In the genomic region with DNA sequence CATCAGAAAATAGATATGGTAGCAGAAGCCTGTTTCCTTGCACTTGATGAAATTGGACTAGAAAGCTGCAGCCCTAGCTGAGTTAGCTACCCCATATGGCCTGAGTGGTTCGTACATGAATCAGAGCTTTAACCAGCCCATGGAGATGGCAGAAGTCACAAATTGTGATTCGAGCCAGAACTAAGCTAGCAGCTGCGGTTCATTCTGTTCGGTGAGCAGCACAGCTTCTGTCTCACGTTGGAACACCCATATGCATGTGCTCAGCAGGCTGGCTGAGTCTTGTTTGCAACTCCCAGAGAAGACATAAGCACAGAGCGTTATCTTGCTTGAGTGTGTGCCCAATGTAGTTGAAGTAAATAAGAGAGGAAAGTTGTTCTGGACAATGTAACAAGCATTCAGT, we compare ENCODE assay signal across 19 mouse cellular contexts. TPM values are rescaled to one million over a fixed set of nuclear protein-coding genes. Genes with fewer than 3 reads are reported as not detected.
DNase-seq lines count a peak whose midpoint lies in the region; ATAC-seq and TF ChIP-seq lines count a peak whose summit lies in the region.
"Had no signal": no experiment of that assay in that cellular context is flagged by ENCODE, and none has a peak within 500 bp of the region (broad histone marks: within the 10 kb centered on the region; RNA-seq: fewer than 3 reads in every experiment).

No protein-coding gene starts in this region.

- ATAC-seq in hindbrain, postnatal 0 days, result peak; percentile 64; the same call in 1 of the 2 replicates
- ATAC-seq in hindbrain, embryonic 14.5 days (ENCODE audit: low FRiP score), result no peak
- ATAC-seq in kidney, embryonic 15.5 days (replicated peaks; ENCODE audit: low FRiP score), result no peak
- ATAC-seq: CD4-positive, CD25-positive, alpha-beta regulatory T cell, adult 4 months; Patski had no signal

- intact Hi-C loops in left cerebral cortex, postnatal 14 days (cut with DNase I), result no loop called here

- H3K36me3 ChIP-seq in hindbrain, postnatal 0 days (ENCODE audit: insufficient read depth, low read length), result no peaks in the 10 kb centered on the region
- H3K36me3 ChIP-seq in hindbrain, embryonic 14.5 days (replicated peaks; ENCODE audit: control insufficient read depth, insufficient read depth), result no peaks in the 10 kb centered on the region
- no peaks in the 10 kb centered on the region for H3K36me3 ChIP-seq in kidney, embryonic 15.5 days
- H3K36me3 ChIP-seq: embryonic facial prominence, embryonic 13.5 days; heart, embryonic 10.5 days; limb, embryonic 12.5 days; lung, embryonic 15.5 days had no signal

- no peak overlapping the region for H3K4me3 ChIP-seq in hindbrain, postnatal 0 days (ENCODE audit: low read length)
- no peak overlapping the region for H3K4me3 ChIP-seq in hindbrain, embryonic 14.5 days (replicated peaks; ENCODE audit: low read length)
- no peak overlapping the region for H3K4me3 ChIP-seq in layer of hippocampus, adult 2 months
- no peak overlapping the region for H3K4me3 ChIP-seq in kidney, embryonic 15.5 days (replicated peaks)
- H3K4me3 ChIP-seq: embryonic facial prominence, embryonic 13.5 days; heart, embryonic 10.5 days; limb, embryonic 12.5 days; lung, embryonic 15.5 days; myocyte had no signal

- H3K4me2 ChIP-seq in hindbrain, postnatal 0 days (ENCODE audit: low read depth, low read length), result no peak overlapping the region
- no peak overlapping the region for H3K4me2 ChIP-seq in hindbrain, embryonic 14.5 days (replicated peaks)
- H3K4me2 ChIP-seq in kidney, embryonic 15.5 days, result no peak overlapping the region
- H3K4me2 ChIP-seq: embryonic facial prominence, embryonic 13.5 days; limb, embryonic 12.5 days; lung, embryonic 15.5 days had no signal

- TF ChIP-seq CTCF in hindbrain, postnatal 0 days (IDR thresholded peaks at IDR 0.05; ENCODE audit: low read depth), result no peak
- TF ChIP-seq CTCF in layer of hippocampus, adult 2 months (conservative IDR thresholded peaks at IDR 0.05), result no peak

- no peaks in the 10 kb centered on the region for H3K27me3 ChIP-seq in hindbrain, postnatal 0 days (ENCODE audit: insufficient read depth, low read length)
- no peaks in the 10 kb centered on the region for H3K27me3 ChIP-seq in hindbrain, embryonic 14.5 days (ENCODE audit: control insufficient read depth, insufficient read depth, low read length)
- no peaks in the 10 kb centered on the region for H3K27me3 ChIP-seq in kidney, embryonic 15.5 days
- H3K27me3 ChIP-seq: embryonic facial prominence, embryonic 13.5 days; limb, embryonic 12.5 days; lung, embryonic 15.5 days; Patski had no signal

- H3K9me3 ChIP-seq in hindbrain, postnatal 0 days (ENCODE audit: low read length), result no peaks in the 10 kb centered on the region
- H3K9me3 ChIP-seq in hindbrain, embryonic 14.5 days (ENCODE audit: control insufficient read depth, low read length), result peaks cover 5% of the 10 kb centered on the region; the same call in 1 of the 2 replicates
- H3K9me3 ChIP-seq in kidney, embryonic 15.5 days (replicated peaks), result 0 out of 2 replicates have a peak, but pooled peaks cover 3% of the 10 kb centered on the region
- H3K9me3 ChIP-seq: embryonic facial prominence, embryonic 13.5 days; heart, embryonic 10.5 days; lung, embryonic 15.5 days had no signal

- 61% methylated on average over 6 of the region's 6 CpGs for WGBS in hindbrain, postnatal 0 days
- WGBS in hindbrain, embryonic 14.5 days, result 91% methylated on average over 6 of the region's 6 CpGs
- 92% methylated on average over 6 of the region's 6 CpGs for WGBS in kidney, embryonic 15.5 days

- no peak overlapping the region for H3K27ac ChIP-seq in hindbrain, postnatal 0 days
- no peak overlapping the region for H3K27ac ChIP-seq in hindbrain, embryonic 14.5 days
- peak overlapping the region; percentile 76 for H3K27ac ChIP-seq in layer of hippocampus, adult 2 months
- H3K27ac ChIP-seq in kidney, embryonic 15.5 days, result no peak overlapping the region
- H3K27ac ChIP-seq: embryonic facial prominence, embryonic 13.5 days; heart, embryonic 10.5 days; limb, embryonic 12.5 days; lung, embryonic 15.5 days had no signal

- H3K9ac ChIP-seq in hindbrain, postnatal 0 days (replicated peaks; ENCODE audit: low read length), result no peak overlapping the region
- H3K9ac ChIP-seq in hindbrain, embryonic 14.5 days, result no peak overlapping the region
- H3K9ac ChIP-seq in kidney, embryonic 15.5 days, result no peak overlapping the region
- H3K9ac ChIP-seq: embryonic facial prominence, embryonic 13.5 days; limb, embryonic 12.5 days; lung, embryonic 15.5 days had no signal

- H3K4me1 ChIP-seq in hindbrain, postnatal 0 days (ENCODE audit: insufficient read depth, low read length), result no peaks in the 10 kb centered on the region
- 0 out of 2 replicates have a peak, but pooled peaks cover 3% of the 10 kb centered on the region for H3K4me1 ChIP-seq in hindbrain, embryonic 14.5 days (replicated peaks; ENCODE audit: control insufficient read depth, insufficient read depth, low read length)
- H3K4me1 ChIP-seq in kidney, embryonic 15.5 days, result peaks cover 15% of the 10 kb centered on the region
- H3K4me1 ChIP-seq: heart, embryonic 10.5 days; limb, embryonic 12.5 days; lung, embryonic 15.5 days had no signal

- DNase-seq in hindbrain, postnatal 0 days (ENCODE audit: low spot score), result peak; percentile 74
- DNase-seq in hindbrain, embryonic 14.5 days (ENCODE audit: low spot score), result no peak
- peak; percentile 85 to 88 for DNase-seq in layer of hippocampus, adult 2 months (ENCODE audit: low spot score in 2 of 2)
- peak; percentile 38 to 82 for DNase-seq in left cerebral cortex, postnatal 14 days (ENCODE audit: low spot score in 2 of 2)
- no peak for DNase-seq in spleen, postnatal 4 days (ENCODE audit: low spot score in 2 of 2)
- DNase-seq in urinary bladder, postnatal 25 days (ENCODE audit: low spot score), result no peak
- no peak for DNase-seq in cerebellum, adult 8-10 months
- DNase-seq: adrenal gland, adult 8-10 months; cerebellum, adult 18-20 months; kidney, adult 8-10 months; thymus, postnatal 4 days had no signal

RNA-seq across cellular contexts. Expression of a gene that starts 32.9 kb away (rescaled TPM):
- 7.4 and 12.5 TPM in 2 replicates for total RNA-seq in hindbrain, postnatal 0 days (2014; rRNA removed)
- 8.2 and 8.9 TPM in 2 replicates for polyA plus RNA-seq in hindbrain, postnatal 0 days (2015; fragmentation: Nextera tagmentation; extraction: Ambion mirVana)
- polyA plus RNA-seq in hindbrain, embryonic 14.5 days (2014; fragmentation: Nextera tagmentation; extraction: Ambion mirVana), result 10.5 and 12.1 TPM in 2 replicates
- total RNA-seq in layer of hippocampus, adult 2 months (2021), result 10 to 100 TPM; 11.2 to 11.3 TPM
- total RNA-seq in left cerebral cortex, postnatal 14 days (2021), result 10 to 100 TPM; 10.1 to 11.6 TPM
- 13.4 and 13.9 TPM in 2 replicates for polyA plus RNA-seq in kidney, embryonic 15.5 days (2015; fragmentation: Nextera tagmentation; extraction: Ambion mirVana)

RNA-seq across cellular contexts. Expression of a gene that starts 33.0 kb away (rescaled TPM):
- total RNA-seq in hindbrain, postnatal 0 days (2014; rRNA removed), result 251 and 279 TPM in 2 replicates
- polyA plus RNA-seq in hindbrain, postnatal 0 days (2015; fragmentation: Nextera tagmentation; extraction: Ambion mirVana), result 416 and 423 TPM in 2 replicates
- 521 and 542 TPM in 2 replicates for polyA plus RNA-seq in hindbrain, embryonic 14.5 days (2014; fragmentation: Nextera tagmentation; extraction: Ambion mirVana)
- 100 to 1,000 TPM; 236 to 247 TPM for total RNA-seq in layer of hippocampus, adult 2 months (2021)
- total RNA-seq in left cerebral cortex, postnatal 14 days (2021), result 100 to 1,000 TPM; 185 to 191 TPM
- polyA plus RNA-seq in kidney, embryonic 15.5 days (2015; fragmentation: Nextera tagmentation; extraction: Ambion mirVana), result 560 and 580 TPM in 2 replicates

Comparison
In these comparisons a context has a peak if more than half of its experiments do, and no peak if none do; other contexts are left out.
1. DNase-seq: peak in hindbrain, postnatal 0 days (single experiment), layer of hippocampus, adult 2 months (2 of 2) and left cerebral cortex, postnatal 14 days (2 of 2); none in hindbrain, embryonic 14.5 days (single experiment), spleen, postnatal 4 days (0 of 2), urinary bladder, postnatal 25 days (single experiment) and cerebellum, adult 8-10 months (single experiment).